Mouse (Mus musculus): ENCODE results near the gene Rfx2.

Rfx2 gene

DNA sequence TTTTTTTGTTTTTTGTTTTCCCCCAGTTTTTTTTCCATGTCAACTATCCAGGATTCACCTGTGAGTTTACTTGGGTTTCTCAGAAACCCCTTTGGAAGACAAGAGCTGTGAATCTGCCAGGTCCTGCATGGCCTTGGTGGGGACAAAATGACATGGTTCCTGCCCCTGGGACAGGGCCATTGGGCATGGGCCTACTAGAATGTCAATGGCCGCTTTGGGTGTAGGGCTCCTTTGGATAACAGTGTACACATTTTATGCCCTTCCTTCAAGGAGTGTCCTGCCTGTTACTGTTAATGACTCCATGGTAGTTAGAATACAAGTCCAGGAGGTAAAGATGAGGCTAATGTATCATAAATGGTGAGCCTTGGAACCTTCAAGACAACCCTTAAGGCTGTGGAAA is 2.1 kb upstream of the Rfx2 start:
- DNase-seq (ENCODE audit: low spot score): no peak

DNA sequence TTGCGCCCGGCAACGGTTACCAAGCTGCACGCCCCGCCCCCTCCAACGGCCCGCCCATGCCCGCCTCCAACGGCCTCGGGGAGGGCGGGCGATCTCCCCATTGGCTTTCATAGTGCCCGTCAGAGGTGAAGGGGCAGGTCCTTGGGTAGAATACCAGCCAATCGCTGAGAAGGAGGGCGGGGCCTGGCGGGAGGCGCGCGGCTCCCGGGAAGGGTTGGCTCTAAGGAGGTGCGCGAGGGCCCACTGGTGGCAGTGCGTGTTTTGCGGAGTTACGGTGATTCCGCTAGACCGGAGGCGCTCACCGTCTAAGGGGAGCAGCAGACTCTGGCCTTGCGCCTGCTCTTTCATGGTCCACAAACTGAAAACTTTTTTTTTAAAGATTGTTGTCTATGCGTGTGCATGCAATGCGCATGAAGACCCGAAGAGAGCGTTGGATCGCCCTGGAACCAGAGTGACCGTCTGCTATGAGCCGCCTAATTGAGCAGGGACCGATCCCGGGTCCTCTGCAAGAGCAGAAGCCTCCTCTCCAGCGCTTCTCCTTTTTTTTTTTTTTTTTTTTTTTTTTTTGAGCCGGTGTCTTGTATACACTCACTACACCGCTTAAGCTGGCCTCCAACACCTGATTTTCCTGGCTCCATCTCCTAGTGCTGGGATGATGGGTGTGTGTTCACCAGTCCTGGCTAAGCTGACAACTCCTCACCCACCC is 451 bp upstream of the Rfx2 start:
- peak; percentile 98 for DNase-seq (ENCODE audit: low spot score)

DNA sequence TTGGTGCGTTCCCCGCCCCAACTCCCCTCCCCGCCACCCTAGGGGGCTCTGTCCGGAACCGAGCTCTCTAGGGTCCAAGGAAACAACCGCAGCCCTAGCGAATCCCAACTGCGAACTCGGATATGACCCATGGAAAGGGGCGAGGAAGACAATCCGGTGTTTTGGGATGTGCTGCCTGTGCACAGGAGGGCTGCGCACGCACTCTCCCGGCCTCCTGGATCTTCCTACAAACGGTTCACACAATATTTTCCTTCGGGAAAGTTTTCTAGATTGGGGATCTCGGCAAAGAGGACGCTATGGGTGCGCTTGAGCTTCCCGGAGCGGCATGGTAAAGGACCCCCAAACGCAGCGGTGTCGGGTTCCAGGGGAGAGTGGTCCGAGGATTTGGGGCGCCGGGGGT is 1.0 kb downstream of the Rfx2 start:
- no peak for DNase-seq (ENCODE audit: low spot score)

DNA sequence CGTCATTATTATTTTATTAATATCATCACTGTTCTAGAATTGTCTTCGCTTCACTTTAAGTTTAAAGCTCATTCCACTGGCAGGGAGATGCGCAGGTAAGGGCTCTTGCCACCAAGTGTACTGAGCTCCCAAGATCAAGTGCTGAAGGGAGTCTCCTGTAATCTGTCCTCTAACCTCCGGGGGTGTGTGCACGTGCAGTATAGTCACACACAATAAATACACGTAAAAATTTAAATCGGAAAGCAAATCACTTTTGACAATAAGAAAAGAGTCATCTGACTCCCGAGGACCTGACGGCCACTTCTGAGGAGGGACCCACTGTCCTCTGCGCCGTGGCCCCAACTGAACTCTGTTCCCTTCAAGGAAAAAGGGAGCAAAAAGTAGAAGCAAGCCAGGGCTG is 1.6 kb downstream of the Rfx2 start:
- no peak for DNase-seq (ENCODE audit: low spot score)

DNA sequence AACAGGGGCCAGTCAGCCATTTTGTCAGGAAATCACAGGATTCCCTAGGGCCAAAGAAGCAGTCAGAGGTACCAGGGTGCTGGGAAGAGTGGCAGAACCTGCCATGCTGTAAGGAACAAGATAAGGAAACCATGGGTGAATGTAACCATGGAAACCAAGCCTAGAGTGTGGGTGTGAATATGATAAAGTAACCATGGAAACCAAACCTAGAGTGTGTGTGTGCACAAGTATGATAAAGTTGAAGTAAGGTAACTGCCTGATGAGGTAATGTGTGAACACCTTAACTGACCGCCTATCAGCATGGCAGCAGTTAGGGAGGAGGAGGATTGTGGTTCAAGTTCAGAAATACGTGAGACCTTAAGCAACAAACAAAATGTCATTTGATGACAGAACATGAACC is 4.1 kb downstream of the Rfx2 start:
- DNase-seq (ENCODE audit: low spot score): no peak

DNA sequence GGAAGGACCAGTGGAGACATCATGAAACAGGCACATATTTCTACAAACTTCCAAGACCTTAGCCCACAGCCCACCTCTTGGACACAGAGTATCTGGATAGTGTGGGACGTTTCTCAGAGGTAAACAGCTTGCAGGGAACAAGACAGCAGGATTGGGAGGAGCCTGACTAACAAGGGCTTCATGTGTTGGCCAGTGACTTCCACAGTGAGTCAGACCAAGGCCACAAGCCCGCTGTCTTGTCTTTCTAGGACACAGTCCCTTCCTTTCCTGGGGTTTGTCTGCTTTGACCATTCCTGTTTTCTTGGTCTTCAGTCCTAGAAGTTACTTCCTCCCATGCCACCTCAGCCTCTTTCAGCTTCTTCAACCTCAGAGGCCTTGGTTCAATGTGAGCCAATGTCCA is 7.5 kb downstream of the Rfx2 start:
- DNase-seq (ENCODE audit: low spot score): no peak

DNA sequence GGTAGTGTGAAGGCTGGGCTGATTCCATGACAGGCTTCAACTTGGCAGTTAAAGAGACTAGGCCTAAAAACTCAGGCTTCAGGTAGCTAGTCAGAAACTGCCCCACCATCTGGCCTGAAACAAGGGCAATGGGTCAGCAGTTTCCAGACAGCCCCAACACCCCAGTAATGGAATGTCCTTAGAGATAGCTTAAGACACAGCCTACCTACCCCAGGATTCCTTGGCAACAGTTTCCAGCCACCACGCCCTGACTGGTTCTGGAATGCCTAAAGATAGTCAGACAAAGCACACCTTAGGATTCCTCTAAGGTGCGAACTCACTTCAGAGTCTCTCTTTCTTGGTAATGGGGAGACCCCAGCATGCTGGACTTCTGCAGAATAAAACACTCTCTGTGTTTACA is 8.4 kb downstream of the Rfx2 start:
- no peak for DNase-seq (ENCODE audit: low spot score)

DNA sequence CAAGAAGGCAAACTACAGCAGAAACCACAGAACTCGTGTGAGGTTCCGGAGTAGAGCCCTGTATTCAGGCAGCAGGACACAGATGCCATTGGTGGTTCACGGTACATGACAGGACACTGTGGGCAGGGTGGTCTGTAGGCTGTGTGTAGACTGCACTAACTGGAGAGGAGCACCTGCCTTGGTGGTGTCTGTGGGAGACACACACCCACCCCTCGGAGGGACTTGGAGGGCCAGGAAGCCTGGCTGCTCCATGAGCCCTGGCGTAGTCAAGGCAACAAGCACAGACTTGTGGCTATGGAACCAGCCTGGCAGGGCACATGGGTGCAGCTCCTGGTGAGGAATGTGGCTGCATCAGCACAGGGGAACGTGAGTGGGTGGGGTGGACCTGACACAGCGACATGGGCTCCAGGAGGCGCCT is 11.1 kb downstream of the Rfx2 start:
- peak; percentile 50 for DNase-seq (ENCODE audit: low spot score)

DNA sequence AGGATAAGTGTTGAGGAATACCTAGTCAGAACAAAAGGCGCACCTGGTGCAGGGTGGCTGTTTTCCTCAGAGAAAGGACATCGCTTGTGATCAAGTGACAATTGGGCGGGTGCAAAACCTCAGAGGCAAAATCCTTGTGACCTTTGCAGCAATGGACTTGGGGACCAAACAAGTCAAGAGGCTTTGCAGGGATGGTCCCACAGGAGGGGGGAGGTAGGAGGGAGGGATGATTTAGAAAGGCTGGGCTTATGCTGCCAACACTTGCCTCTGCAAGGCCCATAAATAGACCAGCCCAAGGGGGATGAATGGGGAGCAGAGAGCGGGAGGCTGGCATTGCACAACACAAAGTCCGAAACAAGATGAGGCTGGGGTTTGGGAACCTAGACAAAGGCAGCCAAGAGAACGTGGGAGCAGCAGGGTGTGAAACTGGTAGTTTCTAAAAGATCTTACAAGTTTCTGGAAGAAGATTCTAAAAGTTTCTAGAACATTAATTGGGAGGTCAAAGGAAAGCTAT is 11.7 kb downstream of the Rfx2 start:
- no peak for DNase-seq (ENCODE audit: low spot score)

DNA sequence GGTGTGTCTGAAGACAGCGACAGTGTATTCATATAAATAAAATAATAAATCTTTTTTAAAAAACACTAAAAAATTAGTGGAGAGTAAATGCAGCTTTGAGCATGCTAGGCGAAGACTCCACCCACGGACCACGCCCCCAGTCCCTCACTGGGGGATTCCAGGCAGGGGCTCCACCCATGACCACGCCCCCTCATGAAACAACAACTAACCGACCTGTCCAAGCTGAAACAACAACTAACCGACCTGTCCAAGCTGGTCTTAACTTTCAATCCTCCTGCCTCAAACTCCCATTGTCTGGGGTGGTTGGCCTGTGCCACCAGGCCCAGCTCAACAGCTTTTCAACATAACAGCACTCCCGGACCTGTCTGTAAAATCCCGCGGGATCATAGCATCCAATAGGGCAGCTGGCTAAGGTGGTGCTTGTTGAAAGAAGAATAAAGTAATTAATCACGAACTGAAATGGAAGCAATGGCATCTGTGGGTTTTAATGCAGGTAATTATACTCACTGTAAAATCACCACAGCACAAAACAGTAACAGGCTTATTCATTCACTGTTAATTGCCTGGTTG is 12.7 kb downstream of the Rfx2 start:
- no peak for DNase-seq (ENCODE audit: low spot score)

DNA sequence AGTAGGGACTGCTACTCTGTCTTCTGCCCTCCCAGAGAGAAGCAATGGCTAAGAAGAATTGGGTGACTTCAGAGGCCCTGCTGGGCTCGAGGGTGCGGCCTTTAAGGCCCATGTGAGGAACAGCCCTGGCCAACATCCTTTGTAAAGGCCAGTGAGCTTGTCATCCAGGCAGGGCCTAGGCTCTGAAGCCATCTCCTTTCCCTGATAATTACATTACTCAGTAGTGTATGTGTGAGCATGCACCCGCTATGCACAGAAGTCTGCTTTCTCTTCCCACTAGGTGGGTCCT is 15.8 kb downstream of the Rfx2 start:
- DNase-seq (ENCODE audit: low spot score): no peak

DNA sequence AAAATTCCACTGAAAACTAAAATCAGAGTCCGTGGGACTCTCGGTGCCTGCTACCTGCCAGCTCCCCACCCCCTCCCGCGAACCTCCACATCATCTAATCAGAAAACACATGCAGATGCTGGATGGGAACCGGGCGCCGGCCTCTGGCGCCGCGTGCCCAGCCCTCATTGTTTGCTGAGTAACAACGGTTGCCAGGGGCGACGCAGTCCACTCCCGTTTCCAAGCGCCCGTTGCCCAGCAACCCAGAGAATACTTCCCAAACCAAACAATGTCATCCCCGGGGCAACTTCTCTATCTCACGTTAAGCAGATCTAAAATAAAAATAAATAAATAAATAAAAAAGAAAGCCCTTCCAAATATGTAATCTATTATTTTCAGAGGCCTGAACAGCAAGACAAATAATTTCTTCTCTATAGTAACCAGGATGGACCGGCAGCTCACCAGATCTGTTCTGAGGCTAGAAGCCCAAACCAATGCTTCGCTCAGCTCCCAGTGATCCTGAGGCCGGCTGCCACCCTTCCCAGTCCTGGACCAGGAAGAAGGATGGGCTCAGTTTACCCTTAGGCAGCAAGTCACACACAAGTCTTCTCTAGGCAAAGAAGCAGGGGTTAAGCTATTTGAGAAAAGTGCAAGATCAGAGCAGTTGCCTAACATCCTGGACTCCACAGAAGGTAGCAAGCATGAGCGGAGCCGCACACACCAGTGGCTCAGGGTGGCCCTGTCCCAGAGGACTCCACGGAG is 16.3 kb downstream of the Rfx2 start:
- DNase-seq (ENCODE audit: low spot score): peak; percentile 84

DNA sequence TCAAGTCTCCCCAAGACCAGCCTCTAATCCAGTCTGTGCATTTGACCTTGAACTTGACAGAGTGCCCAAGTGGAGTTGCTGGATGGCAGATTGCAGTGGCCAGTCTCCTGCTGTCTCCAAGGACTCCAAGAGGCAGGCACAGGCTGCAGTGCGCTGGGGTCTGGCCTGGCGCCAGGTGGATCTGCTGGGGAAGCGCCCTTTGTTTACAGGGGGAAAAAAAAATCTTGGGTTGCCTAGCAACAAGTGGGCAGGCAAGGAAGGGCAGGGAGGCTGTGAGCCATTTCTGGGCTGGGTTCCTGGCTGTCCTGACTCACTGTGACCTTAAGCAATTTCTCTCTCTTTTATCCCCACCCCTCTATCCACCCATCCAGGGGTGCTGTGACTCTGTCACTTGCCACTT is 20.6 kb downstream of the Rfx2 start:
- DNase-seq (ENCODE audit: low spot score): peak; percentile 80

DNA sequence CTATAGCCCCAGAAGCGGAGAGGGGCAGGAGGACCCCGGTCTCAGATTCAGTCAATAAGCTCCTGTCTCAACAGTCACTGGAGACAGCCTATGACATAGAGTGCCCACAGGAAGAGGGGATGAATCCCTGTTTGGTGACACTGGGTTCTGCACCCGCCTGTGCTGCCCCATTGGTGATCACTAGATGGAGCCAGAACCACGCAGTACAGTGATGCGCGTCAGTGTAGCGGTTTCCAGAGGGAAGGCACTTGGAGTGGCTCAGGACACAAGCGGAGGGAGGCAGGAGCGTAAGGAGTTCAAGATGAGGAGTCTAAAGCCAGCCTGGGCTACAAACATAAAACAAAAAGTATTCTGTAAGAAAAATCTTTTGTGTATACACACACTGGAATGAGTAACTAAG is 22.3 kb downstream of the Rfx2 start:
- DNase-seq (ENCODE audit: low spot score): peak; percentile 86

DNA sequence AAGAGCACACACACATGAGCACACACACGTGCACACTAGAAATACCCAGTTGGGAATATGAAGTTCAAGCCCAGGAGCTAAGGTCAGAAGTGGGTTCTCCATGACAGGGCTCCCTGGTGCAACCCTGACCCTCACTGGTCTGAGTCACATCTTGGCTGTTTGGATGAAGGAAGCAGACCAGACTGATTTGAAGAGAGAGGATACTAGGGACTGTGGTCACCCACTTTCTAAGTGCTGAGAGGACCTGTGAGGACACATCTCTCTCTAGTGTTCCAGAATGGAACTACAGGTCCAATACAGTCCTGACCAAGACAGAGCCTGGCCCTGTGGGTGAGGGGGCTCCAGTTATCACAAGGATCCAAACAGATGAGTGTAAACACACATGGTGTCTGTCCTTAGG is 25.0 kb downstream of the Rfx2 start:
- no peak for DNase-seq (ENCODE audit: low spot score)

DNA sequence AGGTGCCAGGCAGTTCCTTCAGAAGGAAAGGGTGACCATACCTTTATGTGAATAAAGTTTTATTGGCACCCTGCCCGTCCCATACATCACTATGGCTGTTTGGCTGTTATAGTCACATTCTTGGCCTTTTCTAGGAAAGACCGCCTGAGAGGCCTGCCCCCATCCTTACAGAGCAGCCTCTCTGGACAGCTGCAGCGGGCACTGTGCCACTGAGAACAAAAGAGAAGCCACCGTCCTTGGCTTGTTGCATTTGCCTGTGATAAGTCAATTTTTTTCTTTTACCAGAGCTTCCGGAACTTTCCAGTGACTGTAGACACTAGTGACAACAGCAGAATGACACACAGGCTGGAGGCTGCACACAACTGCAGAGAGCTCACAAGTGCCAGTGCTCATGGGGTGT is 25.9 kb downstream of the Rfx2 start:
- DNase-seq (ENCODE audit: low spot score): no peak

DNA sequence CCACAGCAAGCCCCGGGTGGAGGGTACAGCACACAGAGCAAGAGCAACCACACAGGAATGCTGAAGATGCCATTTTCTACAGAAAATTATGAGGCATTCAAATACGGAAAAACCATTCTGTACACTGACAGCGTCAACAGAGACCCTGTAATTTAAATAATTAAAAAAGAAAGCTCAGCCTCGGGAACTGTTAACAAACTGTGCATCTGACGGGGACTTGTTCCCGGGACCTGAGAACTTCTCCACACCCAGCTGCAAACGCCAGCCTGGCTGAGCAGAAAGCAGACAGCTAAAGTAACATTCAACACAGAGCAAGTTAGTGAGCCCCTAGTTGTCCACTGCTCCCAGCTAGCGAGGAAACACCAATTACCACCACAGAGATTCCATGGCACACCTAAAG is 28.7 kb downstream of the Rfx2 start:
- DNase-seq (ENCODE audit: low spot score): no peak

DNA sequence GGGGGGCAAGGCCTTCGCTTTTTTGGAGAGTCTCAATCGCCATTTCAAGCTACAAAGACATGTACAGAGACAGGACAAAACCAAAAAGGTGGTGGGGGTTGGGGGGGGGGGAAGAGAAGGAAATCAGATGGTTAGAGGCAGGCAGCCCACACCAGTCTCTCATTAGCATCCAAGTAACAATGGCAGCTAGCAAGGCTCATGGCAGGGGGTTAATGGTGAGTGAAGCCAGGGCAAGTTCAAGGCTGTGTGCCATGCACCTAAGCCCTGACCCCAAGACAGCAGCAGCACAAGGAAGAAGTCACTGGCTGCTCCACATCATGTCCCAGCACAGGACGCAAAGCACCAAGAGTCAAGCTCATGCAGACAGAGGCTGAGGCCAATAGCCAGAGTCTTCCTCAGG is 31.5 kb downstream of the Rfx2 start:
- DNase-seq (ENCODE audit: low spot score): no peak

DNA sequence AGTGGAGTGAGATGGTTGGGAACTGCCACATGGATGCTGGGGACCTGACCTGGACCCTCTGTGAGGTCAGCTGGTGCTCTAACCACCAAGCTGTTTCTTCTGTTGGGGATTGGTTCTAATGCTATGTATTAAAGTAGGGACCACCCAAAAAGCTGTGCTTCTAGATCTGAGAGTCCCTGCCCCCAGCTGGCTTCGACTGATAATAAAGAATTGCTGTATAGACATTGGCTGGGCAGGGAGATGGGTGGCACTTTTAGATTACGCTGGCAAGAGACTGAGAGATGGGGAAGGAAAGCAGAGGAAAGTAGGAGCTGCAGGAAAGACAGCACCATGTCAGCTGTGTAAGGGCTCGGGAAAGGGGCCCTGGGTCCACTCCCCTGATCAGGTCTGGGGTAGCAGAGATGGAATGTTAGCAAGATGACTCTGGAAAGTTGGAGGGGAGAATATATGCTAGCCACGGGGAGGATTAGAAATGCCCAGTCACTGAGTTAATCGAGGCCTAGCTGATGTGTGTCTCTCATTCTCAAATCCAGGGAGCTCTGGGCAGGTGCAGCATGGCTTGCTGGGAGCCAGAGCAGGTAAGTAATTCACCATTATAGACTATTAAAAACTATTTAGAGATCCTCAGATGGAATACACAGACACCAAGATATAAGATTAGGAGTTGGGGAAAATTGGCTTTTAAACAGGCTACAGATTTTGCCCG is 37.0 kb downstream of the Rfx2 start:
- no peak for DNase-seq (ENCODE audit: low spot score)

DNA sequence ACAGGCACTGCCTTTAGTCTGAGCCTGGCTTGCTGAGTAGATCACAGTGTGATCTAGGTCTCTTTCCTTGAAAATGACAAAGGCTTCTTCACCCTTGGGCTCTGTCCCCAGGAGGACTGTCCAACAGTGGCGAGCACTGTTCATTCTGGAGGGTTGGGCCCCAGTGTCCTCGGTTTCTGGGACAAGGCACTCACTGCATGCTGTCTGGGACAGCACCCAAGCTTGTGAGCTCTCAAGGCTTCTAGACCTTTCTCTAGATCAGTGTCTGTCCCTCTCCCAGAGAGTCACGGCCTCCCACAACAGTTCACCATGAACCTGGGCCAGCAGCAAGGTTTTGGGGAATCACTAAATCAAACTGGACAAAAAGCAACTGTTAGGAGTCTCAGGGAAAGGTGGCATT is 38.2 kb downstream of the Rfx2 start:
- DNase-seq (ENCODE audit: low spot score): no peak

DNA sequence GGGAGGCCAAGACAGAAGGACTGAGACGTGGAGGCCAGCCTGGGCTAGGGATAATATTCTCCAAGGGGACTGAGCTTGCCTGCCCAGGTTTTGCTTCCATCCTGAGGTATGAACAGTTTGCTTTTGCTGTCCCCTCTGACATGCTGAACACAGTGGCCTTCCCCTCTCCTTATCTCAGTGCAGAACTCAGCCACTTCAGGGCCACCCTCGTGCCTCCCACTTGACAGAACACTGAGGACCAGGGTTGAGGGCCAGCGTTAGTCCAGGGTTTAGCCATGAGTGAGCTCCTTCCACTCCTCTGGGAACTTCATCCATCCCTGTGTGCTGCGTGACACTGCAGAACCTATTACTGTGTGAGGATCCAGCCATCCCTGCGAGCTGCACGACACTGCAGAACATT is 41.5 kb downstream of the Rfx2 start:
- no peak for DNase-seq (ENCODE audit: low spot score)

DNA sequence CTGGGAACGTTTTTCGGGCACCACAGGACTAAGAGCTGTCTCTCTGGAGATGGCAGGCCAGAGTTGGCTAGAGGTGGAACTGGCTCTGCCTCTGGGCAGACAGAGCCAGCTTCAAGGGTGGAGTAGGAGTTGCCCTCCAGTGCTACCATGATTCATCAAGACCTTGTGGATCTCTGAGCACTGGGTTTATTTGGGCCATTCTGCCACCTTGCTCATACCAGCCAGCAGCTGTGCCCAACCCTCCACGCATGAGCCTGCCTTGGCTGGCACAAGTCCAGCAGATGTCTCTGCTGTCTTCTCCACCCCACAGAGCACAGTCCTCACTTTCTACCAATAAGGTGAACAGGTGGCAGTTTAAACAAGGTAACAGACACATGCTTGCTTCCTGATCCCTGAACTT is 41.9 kb downstream of the Rfx2 start:
- DNase-seq (ENCODE audit: low spot score): no peak

All from layer of hippocampus, adult 11-12 months (tissue).